Mouse (Mus musculus): ENCODE results near the gene Vti1a. TPM values are rescaled to one million over a fixed set of nuclear protein-coding genes. Genes with fewer than 3 reads are reported as not detected.
A peak's percentile ranks its signal among the peaks of the same experiment; 100 is the strongest.

Vti1a gene
- polyA plus RNA-seq, 1 experiment from 2014 or later, result 26.7 TPM

GRCm38 (mm10) chr19:55556168-55556999 is 240.3 kb downstream of the Vti1a start:
- no peak overlapping the region for H3K27ac ChIP-seq (ENCODE audit: low read length)
- peak overlapping the region; percentile 24; the same call in 1 of the 2 replicates for H3K4me3 ChIP-seq (ENCODE audit: low read length)

GRCm38 (mm10) chr19:55559331-55559730 is 243.2 kb downstream of the Vti1a start:
- H3K4me2 ChIP-seq (ENCODE audit: low read depth, low read length), result no peak overlapping the region
- no peaks in the 10 kb centered on the region for H3K9me3 ChIP-seq (ENCODE audit: control insufficient read depth, low read length)
- H3K4me3 ChIP-seq (ENCODE audit: low read length), result no peak overlapping the region
- H3K9ac ChIP-seq (ENCODE audit: low read length), result no peak overlapping the region
- no peak overlapping the region for H3K27ac ChIP-seq (ENCODE audit: low read length)
- H3K27me3 ChIP-seq (ENCODE audit: control insufficient read depth, insufficient read depth, low read depth, low read length), result no peaks in the 10 kb centered on the region
- WGBS, result 64% methylated on average over 12 of the region's 12 CpGs
- H3K4me1 ChIP-seq (replicated peaks; ENCODE audit: control insufficient read depth, insufficient read depth, low read length), result peaks cover 13% of the 10 kb centered on the region; the same call in 1 of the 2 replicates
- no peaks in the 10 kb centered on the region for H3K36me3 ChIP-seq (ENCODE audit: control insufficient read depth, insufficient read depth, low read length)
- no peak for ATAC-seq (ENCODE audit: low read depth)

More at GRCm38 (mm10) chr19:55556168-55556999, 240.3 kb downstream of the Vti1a start:
- peak; percentile 84 for ATAC-seq (ENCODE audit: low read depth)
- H3K27me3 ChIP-seq (ENCODE audit: control insufficient read depth, insufficient read depth, low read depth, low read length), result no peaks in the 10 kb centered on the region
- no peaks in the 10 kb centered on the region for H3K9me3 ChIP-seq (ENCODE audit: control insufficient read depth, low read length)
- 30% methylated on average over 21 of the region's 21 CpGs for WGBS
- H3K9ac ChIP-seq (ENCODE audit: low read length), result 0 out of 2 replicates have a peak overlapping the region, but pooled peaks have one; percentile 26
- peaks cover 7% of the 10 kb centered on the region; the same call in 1 of the 2 replicates for H3K4me1 ChIP-seq (replicated peaks; ENCODE audit: control insufficient read depth, insufficient read depth, low read length)
- H3K36me3 ChIP-seq (ENCODE audit: control insufficient read depth, insufficient read depth, low read length), result no peaks in the 10 kb centered on the region
- peak overlapping the region; percentile 38 for H3K4me2 ChIP-seq (ENCODE audit: low read depth, low read length)

- Histone ChIP-seq H3K4me1 (replicated peaks; ENCODE audit: control insufficient read depth, insufficient read depth, low read length) (peaks cover 13% of the 10 kb centered on the region; the same call in 1 of the 2 replicates), H3K27ac (ENCODE audit: low read length) (no peak overlapping the region), H3K4me2 (ENCODE audit: low read depth, low read length) (no peak overlapping the region), H3K9me3 (ENCODE audit: control insufficient read depth, low read length) (no peaks in the 10 kb centered on the region), H3K4me3 (ENCODE audit: low read length) (no peak overlapping the region), H3K9ac (ENCODE audit: low read length) (no peak overlapping the region), H3K27me3 (ENCODE audit: control insufficient read depth, insufficient read depth, low read depth, low read length) (no peaks in the 10 kb centered on the region), H3K36me3 (ENCODE audit: control insufficient read depth, insufficient read depth, low read length) (no peaks in the 10 kb centered on the region)
- WGBS, result 67% methylated on average over 11 of the region's 11 CpGs
- ATAC-seq (ENCODE audit: low read depth), result no peak
These were observed 244.1 kb downstream of the Vti1a start for GRCm38 (mm10) chr19:55560088-55560682.

- ATAC-seq (ENCODE audit: low read depth), result no peak
- WGBS, result 88% methylated on average over 10 of the region's 10 CpGs
These were observed 245.4 kb downstream of the Vti1a start for GRCm38 (mm10) chr19:55561469-55561868.

GRCm38 (mm10) chr19:55562487-55563147 is 246.5 kb downstream of the Vti1a start:
- Histone ChIP-seq H3K27ac (ENCODE audit: low read length) (no peak overlapping the region), H3K9me3 (ENCODE audit: control insufficient read depth, low read length) (no peaks in the 10 kb centered on the region), H3K36me3 (ENCODE audit: control insufficient read depth, insufficient read depth, low read length) (no peaks in the 10 kb centered on the region), H3K4me1 (replicated peaks; ENCODE audit: control insufficient read depth, insufficient read depth, low read length) (peaks cover 8% of the 10 kb centered on the region; the same call in 1 of the 2 replicates), H3K27me3 (ENCODE audit: control insufficient read depth, insufficient read depth, low read depth, low read length) (no peaks in the 10 kb centered on the region), H3K9ac (ENCODE audit: low read length) (no peak overlapping the region), H3K4me2 (ENCODE audit: low read depth, low read length) (no peak overlapping the region), H3K4me3 (ENCODE audit: low read length) (no peak overlapping the region)
- ATAC-seq (ENCODE audit: low read depth), result no peak
- 80% methylated on average over 14 of the region's 14 CpGs for WGBS

More at GRCm38 (mm10) chr19:55561469-55561868, 245.4 kb downstream of the Vti1a start:
- Histone ChIP-seq H3K36me3 (ENCODE audit: control insufficient read depth, insufficient read depth, low read length) (no peaks in the 10 kb centered on the region), H3K4me3 (ENCODE audit: low read length) (no peak overlapping the region), H3K4me2 (ENCODE audit: low read depth, low read length) (no peak overlapping the region), H3K4me1 (replicated peaks; ENCODE audit: control insufficient read depth, insufficient read depth, low read length) (peaks cover 9% of the 10 kb centered on the region; the same call in 1 of the 2 replicates), H3K9me3 (ENCODE audit: control insufficient read depth, low read length) (no peaks in the 10 kb centered on the region), H3K27me3 (ENCODE audit: control insufficient read depth, insufficient read depth, low read depth, low read length) (no peaks in the 10 kb centered on the region), H3K27ac (ENCODE audit: low read length) (no peak overlapping the region), H3K9ac (ENCODE audit: low read length) (no peak overlapping the region)

- no peak overlapping the region for H3K27ac ChIP-seq (ENCODE audit: low read length)
- H3K27me3 ChIP-seq (ENCODE audit: control insufficient read depth, insufficient read depth, low read depth, low read length), result no peaks in the 10 kb centered on the region
- 0 out of 2 replicates have a peak, but pooled peaks have one; percentile 26 for ATAC-seq (ENCODE audit: low read depth)
- no peaks in the 10 kb centered on the region for H3K9me3 ChIP-seq (ENCODE audit: control insufficient read depth, low read length)
- no peak overlapping the region for H3K9ac ChIP-seq (ENCODE audit: low read length)
- peaks cover 8% of the 10 kb centered on the region; the same call in 1 of the 2 replicates for H3K4me1 ChIP-seq (replicated peaks; ENCODE audit: control insufficient read depth, insufficient read depth, low read length)
- no peak overlapping the region for H3K4me2 ChIP-seq (ENCODE audit: low read depth, low read length)
- 52% methylated on average over 15 of the region's 15 CpGs for WGBS
- H3K36me3 ChIP-seq (ENCODE audit: control insufficient read depth, insufficient read depth, low read length), result no peaks in the 10 kb centered on the region
- H3K4me3 ChIP-seq (ENCODE audit: low read length), result no peak overlapping the region
These were observed 247.1 kb downstream of the Vti1a start for GRCm38 (mm10) chr19:55563148-55563651.

GRCm38 (mm10) chr19:55564104-55564938 is 248.2 kb downstream of the Vti1a start:
- Histone ChIP-seq H3K27me3 (ENCODE audit: control insufficient read depth, insufficient read depth, low read depth, low read length) (no peaks in the 10 kb centered on the region), H3K27ac (ENCODE audit: low read length) (no peak overlapping the region), H3K4me3 (ENCODE audit: low read length) (no peak overlapping the region), H3K9ac (ENCODE audit: low read length) (no peak overlapping the region), H3K9me3 (ENCODE audit: control insufficient read depth, low read length) (no peaks in the 10 kb centered on the region), H3K4me1 (replicated peaks; ENCODE audit: control insufficient read depth, insufficient read depth, low read length) (peaks cover 8% of the 10 kb centered on the region; the same call in 1 of the 2 replicates), H3K4me2 (ENCODE audit: low read depth, low read length) (no peak overlapping the region), H3K36me3 (ENCODE audit: control insufficient read depth, insufficient read depth, low read length) (no peaks in the 10 kb centered on the region)
- no peak for ATAC-seq (ENCODE audit: low read depth)
- 87% methylated on average over 13 of the region's 13 CpGs for WGBS

- no peak overlapping the region for H3K4me2 ChIP-seq (ENCODE audit: low read depth, low read length)
- no peak for ATAC-seq (ENCODE audit: low read depth)
- peaks cover 8% of the 10 kb centered on the region; the same call in 1 of the 2 replicates for H3K4me1 ChIP-seq (replicated peaks; ENCODE audit: control insufficient read depth, insufficient read depth, low read length)
- no peaks in the 10 kb centered on the region for H3K27me3 ChIP-seq (ENCODE audit: control insufficient read depth, insufficient read depth, low read depth, low read length)
- H3K9me3 ChIP-seq (ENCODE audit: control insufficient read depth, low read length), result no peaks in the 10 kb centered on the region
- no peak overlapping the region for H3K9ac ChIP-seq (ENCODE audit: low read length)
- WGBS, result 86% methylated on average over 11 of the region's 11 CpGs
- H3K27ac ChIP-seq (ENCODE audit: low read length), result no peak overlapping the region
- no peak overlapping the region for H3K4me3 ChIP-seq (ENCODE audit: low read length)
- H3K36me3 ChIP-seq (ENCODE audit: control insufficient read depth, insufficient read depth, low read length), result no peaks in the 10 kb centered on the region
These were observed 249.0 kb downstream of the Vti1a start for GRCm38 (mm10) chr19:55565111-55565510.
